Mouse (Mus musculus) MEL (cell line): ENCODE results near the gene Ddx25. TPM values are rescaled to one million over a fixed set of nuclear protein-coding genes. Genes with fewer than 3 reads are reported as not detected.

Source experiments
- DNase-seq: peaks from one replicate; pipeline ENCODE4 v3.0.0; 2011; ENCODE audit warnings: low read depth, low spot score
- H3K27ac ChIP-seq: 2 replicates; pipeline ENCODE4 v1.5.1; 2012; ENCODE audit warnings: low read depth, mild to moderate bottlenecking, control low read depth, low read length, moderate library complexity; ENCODE audit not compliant: control insufficient read depth
- H3K27me3 ChIP-seq, 2 experiments: fragments of 150-350 bp in 1 of 2; sonication (generic) in 1 of 2; 2 replicates each; pipeline ENCODE4 v1.6.1; 2012; ENCODE audit warnings: low read length in 2 of 2, mild to moderate bottlenecking in 2 of 2, improper control_type of control experiment in 1 of 2, moderate library complexity in 1 of 2; ENCODE audit not compliant: insufficient read depth in 2 of 2, control insufficient read depth in 1 of 2
- H3K36me3 ChIP-seq, 2 experiments: 2 replicates each; pipeline ENCODE4 v1.6.1; 2012 to 2014; ENCODE audit warnings: low read length in 2 of 2, improper control_type of control experiment in 1 of 2, inconsistent platforms in 1 of 2, mild to moderate bottlenecking in 1 of 2; ENCODE audit not compliant: insufficient read depth in 2 of 2, control insufficient read depth in 1 of 2
- H3K4me1 ChIP-seq, 2 experiments: fragments of 150-350 bp in 1 of 2; sonication (generic) in 1 of 2; 2 replicates each; pipeline ENCODE4 v1.6.1; 2012; ENCODE audit warnings: low read length in 2 of 2, improper control_type of control experiment in 1 of 2, mild to moderate bottlenecking in 1 of 2; ENCODE audit not compliant: insufficient read depth in 2 of 2, control insufficient read depth in 1 of 2
- H3K4me3 ChIP-seq, 2 experiments: fragments of 150-350 bp in 1 of 2; sonication (generic) in 1 of 2; 2 replicates each; pipeline ENCODE4 v1.5.1; 2012; ENCODE audit warnings: low read depth in 2 of 2, low read length in 2 of 2, mild to moderate bottlenecking in 2 of 2, moderate library complexity in 2 of 2, control low read depth in 1 of 2, improper control_type of control experiment in 1 of 2; ENCODE audit not compliant: control insufficient read depth in 1 of 2, insufficient read depth in 1 of 2
- H3K79me2 ChIP-seq: 2 replicates; pipeline ENCODE4 v1.6.1; 2012; ENCODE audit warnings: mild to moderate bottlenecking, low read length, moderate library complexity; ENCODE audit not compliant: control insufficient read depth, poor library complexity, insufficient read depth
- H3K9ac ChIP-seq: 2 replicates; pipeline ENCODE4 v1.6.1; 2012; ENCODE audit warnings: low read depth, mild to moderate bottlenecking, control low read depth, low read length, moderate library complexity; ENCODE audit not compliant: control insufficient read depth, poor library complexity, severe bottlenecking
- H3K9me3 ChIP-seq: fragments of 150-350 bp; sonication (generic); replicated peaks from 2 replicates; pipeline ENCODE4 v1.6.1; 2012; ENCODE audit warnings: mild to moderate bottlenecking, low read length, improper control_type of control experiment, moderate library complexity; ENCODE audit not compliant: insufficient read depth
- BHLHE40 ChIP-seq: IDR thresholded peaks from 2 replicates; pipeline ENCODE4 v1.6.1; 2012; ENCODE audit warnings: low read depth, mild to moderate bottlenecking, inconsistent platforms, low read length, improper control_type of control experiment, borderline replicate concordance
- CHD1 ChIP-seq: IDR thresholded peaks from 2 replicates; pipeline ENCODE4 v1.6.1; 2012; ENCODE audit warnings: low read depth, mild to moderate bottlenecking, inconsistent platforms, low read length, improper control_type of control experiment
- CTCF ChIP-seq, 3 experiments: IDR thresholded peaks in 2 of 3; conservative IDR thresholded peaks in 1 of 3; 2 replicates each; pipeline ENCODE4 v1.5.1; 2011 to 2012; ENCODE audit warnings: low read length in 3 of 3, low read depth in 2 of 3, mild to moderate bottlenecking in 2 of 3, improper control_type of control experiment in 1 of 3, inconsistent platforms in 1 of 3, mixed read lengths in 1 of 3, moderate library complexity in 1 of 3; ENCODE audit not compliant: control insufficient read depth in 1 of 3, insufficient read depth in 1 of 3, poor library complexity in 1 of 3, severe bottlenecking in 1 of 3
- E2F4 ChIP-seq: IDR thresholded peaks from 2 replicates; pipeline ENCODE4 v1.6.1; 2011; ENCODE audit warnings: low read depth, low read length, improper control_type of control experiment, borderline replicate concordance
- EP300 ChIP-seq, 2 experiments: IDR thresholded peaks; 2 replicates each; pipeline ENCODE4 v1.6.1; 2011; ENCODE audit warnings: improper control_type of control experiment in 2 of 2, low read length in 2 of 2, low read depth in 1 of 2, mild to moderate bottlenecking in 1 of 2
- JUND ChIP-seq: IDR thresholded peaks from 2 replicates; pipeline ENCODE4 v1.6.1; 2011; ENCODE audit warnings: low read depth, mild to moderate bottlenecking, improper control_type of control experiment, low read length
- MAX ChIP-seq: IDR thresholded peaks from 2 replicates; pipeline ENCODE4 v1.6.1; 2011; ENCODE audit warnings: low read length, improper control_type of control experiment
- MAZ ChIP-seq: IDR thresholded peaks from 2 replicates; pipeline ENCODE4 v1.6.1; 2012; ENCODE audit warnings: low read depth, mild to moderate bottlenecking, inconsistent platforms, low read length, improper control_type of control experiment
- MEF2A ChIP-seq: IDR thresholded peaks from 2 replicates; pipeline ENCODE4 v1.6.1; 2014; ENCODE audit warnings: low read depth, mild to moderate bottlenecking, inconsistent platforms, low read length, improper control_type of control experiment; ENCODE audit not compliant: poor library complexity, insufficient replicate concordance, severe bottlenecking; ENCODE audit errors: extremely low read depth
- MXI1 ChIP-seq: IDR thresholded peaks from 2 replicates; pipeline ENCODE4 v1.6.1; 2011; ENCODE audit warnings: mild to moderate bottlenecking, low read depth, low read length, improper control_type of control experiment
- NELFE ChIP-seq: IDR thresholded peaks from 2 replicates; pipeline ENCODE4 v1.6.1; 2011; ENCODE audit warnings: low read depth, low read length, improper control_type of control experiment
- NRF1 ChIP-seq: IDR thresholded peaks from 2 replicates; pipeline ENCODE4 v1.6.1; 2014; ENCODE audit warnings: low read depth, mild to moderate bottlenecking, inconsistent platforms, low read length, improper control_type of control experiment, moderate library complexity; ENCODE audit not compliant: poor library complexity, insufficient read depth, severe bottlenecking
- SIN3A ChIP-seq: IDR thresholded peaks from 2 replicates; pipeline ENCODE4 v1.6.1; 2012; ENCODE audit warnings: low read length, improper control_type of control experiment, inconsistent platforms
- SMC3 ChIP-seq: IDR thresholded peaks from 2 replicates; pipeline ENCODE4 v1.6.1; 2011; ENCODE audit warnings: low read depth, low read length, improper control_type of control experiment
- TBP ChIP-seq: IDR thresholded peaks from 2 replicates; pipeline ENCODE4 v1.8.0; 2011; ENCODE audit warnings: low read depth, low read length, improper control_type of control experiment
- UBTF ChIP-seq: IDR thresholded peaks from 2 replicates; pipeline ENCODE4 v1.6.1; 2012; ENCODE audit warnings: low read depth, mild to moderate bottlenecking, inconsistent platforms, low read length, improper control_type of control experiment, moderate library complexity, borderline replicate concordance; ENCODE audit not compliant: insufficient read depth
- polyA plus RNA-seq, 2 experiments: library from polyadenylated mRNA; stranded (reverse) in 1 of 2; unstranded in 1 of 2; fragments of >175 nt in 1 of 2; fragments of >200 nt in 1 of 2; gene quantifications; 2 replicates each; pipeline versions ENCODE4 v1.2.1 to v1.2.4; 2012; ENCODE audit warnings: low replicate concordance in 2 of 2, low read depth in 1 of 2; ENCODE audit not compliant: insufficient read length in 2 of 2, insufficient read depth in 1 of 2, missing spikeins in 1 of 2
- total RNA-seq: library from RNA; depleted of rRNA; stranded (reverse); fragments of 300-350 nt; gene quantifications from 2 replicates; pipeline ENCODE4 v1.2.3, GENCODE M21; 2012

The Ddx25 gene
- total and polyA plus RNA-seq, 3 experiments, result 0.35 TPM; not detected in 1

- no peaks in the 10 kb centered on the region for H3K79me2 ChIP-seq
- DNase-seq, result no peak
- H3K9ac ChIP-seq, result no peak within 1 kb of the TSS
- H3K27me3 ChIP-seq, result peaks cover 3 to 8% of the 10 kb centered on the region in 2 experiments; a peak in 3 of 4 replicates
- no peaks in the 10 kb centered on the region for H3K9me3 ChIP-seq
- no peak for TF ChIP-seq NELFE
- no peak for TF ChIP-seq EP300 (IDR thresholded peaks at IDR 0.05; ENCODE audit: low read depth in 1 of 2, low read length in 2 of 2)
- no peak for TF ChIP-seq CTCF (IDR thresholded peaks at IDR 0.05 in 2 of 3, conservative IDR thresholded peaks at IDR 0.05 in 1 of 3; ENCODE audit: control insufficient read depth in 1 of 3, insufficient read depth in 1 of 3, low read depth in 2 of 3, low read length in 3 of 3, poor library complexity in 1 of 3, severe bottlenecking in 1 of 3)
- no peak for TF ChIP-seq MAX
- TF ChIP-seq BHLHE40, result no peak
- no peak for TF ChIP-seq JUND
- TF ChIP-seq MAZ, result no peak
- TF ChIP-seq, all 39 proteins: peak for 0
- Histone ChIP-seq H3K27ac (no peak within 1 kb of the TSS), H3K36me3 (no peaks in the 10 kb centered on the region), H3K4me1 (no peaks in the 10 kb centered on the region), H3K4me3 (no peak within 1 kb of the TSS)
Measured at GRCm38 (mm10) chr9:35518169-35518568, 40.2 kb downstream of the Ddx25 start, which contains the start of gene Gm1113. Gm1113 (minus strand) TSS chr9:35518269.

DNA sequence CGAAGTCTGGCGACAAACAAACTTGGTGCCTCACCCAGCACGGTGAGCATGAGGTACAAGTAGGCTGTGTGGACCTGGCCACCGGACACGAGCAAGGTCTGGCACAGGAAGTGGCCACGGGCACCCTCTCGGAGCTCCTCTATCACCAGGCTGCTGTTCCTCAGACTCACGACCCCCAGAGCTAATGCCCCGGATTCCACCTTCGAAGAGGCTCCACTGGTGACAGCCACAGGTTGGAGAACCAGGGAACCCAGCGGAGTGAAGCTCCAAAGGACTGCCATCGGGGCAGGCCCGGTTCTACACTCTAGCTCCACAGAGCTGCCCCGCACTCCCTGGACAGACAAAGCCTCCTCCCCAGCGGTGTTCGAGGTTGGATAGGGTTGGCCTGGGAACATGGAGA is 41.6 kb downstream of the Ddx25 start:
- peaks cover 3 to 9% of the 10 kb centered on the region in 2 experiments; a peak in 3 of 4 replicates for H3K27me3 ChIP-seq
- H3K4me3 ChIP-seq, result no peak overlapping the region
- H3K79me2 ChIP-seq, result no peaks in the 10 kb centered on the region
- no peak for DNase-seq
- no peaks in the 10 kb centered on the region for H3K4me1 ChIP-seq
- H3K9ac ChIP-seq, result no peak overlapping the region
- no peaks in the 10 kb centered on the region for H3K36me3 ChIP-seq
- TF ChIP-seq UBTF (no peak), CTCF (IDR thresholded peaks at IDR 0.05 in 2 of 3, conservative IDR thresholded peaks at IDR 0.05 in 1 of 3; ENCODE audit: control insufficient read depth in 1 of 3, insufficient read depth in 1 of 3, low read depth in 2 of 3, low read length in 3 of 3, poor library complexity in 1 of 3, severe bottlenecking in 1 of 3) (no peak), E2F4 (no peak), NRF1 (no peak), SMC3 (no peak), CHD1 (no peak), SIN3A (no peak), MXI1 (no peak), NELFE (no peak), TBP (no peak), MEF2A (no peak)
- H3K27ac ChIP-seq, result no peak overlapping the region
- H3K9me3 ChIP-seq, result no peaks in the 10 kb centered on the region
